Mouse (Mus musculus): ENCODE measurements around the gene Wfdc6b.

- TF ChIP-seq CTCF (IDR thresholded peaks at IDR 0.05; ENCODE audit: borderline replicate concordance, control insufficient read depth, extremely low read depth, insufficient read depth, low read length, poor library complexity) (no peak), POLR2A (IDR thresholded peaks at IDR 0.05; ENCODE audit: control insufficient read depth, extremely low read depth, insufficient read depth, low read length, poor library complexity) (no peak)
Measured at GRCm38 (mm10) chr2:164567460-164567859, 45.9 kb upstream of the Wfdc6b start.

All from thymus, adult 2 months (tissue).